Mouse (Mus musculus) right cerebral cortex, postnatal 25 days (tissue): ENCODE data around the gene Chrnd.

Experiments
- DNase-seq: peaks from one replicate; pipeline ENCODE4 v3.0.0; 2022

Gene Chrnd

DNA sequence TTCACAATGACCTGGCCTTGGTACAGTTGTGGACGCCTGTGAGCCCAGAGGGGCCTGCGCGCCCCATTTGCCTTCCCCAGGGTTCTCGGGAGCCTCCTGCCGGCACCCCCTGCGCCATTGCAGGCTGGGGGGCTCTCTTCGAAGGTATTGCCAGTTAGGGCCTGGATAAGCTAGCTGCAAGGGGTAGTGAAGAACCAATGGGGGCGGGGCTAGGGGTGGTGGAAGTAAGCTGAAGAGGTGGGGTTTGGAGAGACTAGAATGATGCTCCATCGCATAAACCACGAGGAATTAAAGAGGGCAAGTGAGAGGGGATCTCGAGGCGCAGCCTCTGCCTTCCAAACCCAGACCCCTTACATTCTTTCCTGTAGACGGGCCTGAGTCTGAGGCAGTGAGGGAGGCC lies 4.9 kb upstream of the Chrnd start:
- no peak for DNase-seq

DNA sequence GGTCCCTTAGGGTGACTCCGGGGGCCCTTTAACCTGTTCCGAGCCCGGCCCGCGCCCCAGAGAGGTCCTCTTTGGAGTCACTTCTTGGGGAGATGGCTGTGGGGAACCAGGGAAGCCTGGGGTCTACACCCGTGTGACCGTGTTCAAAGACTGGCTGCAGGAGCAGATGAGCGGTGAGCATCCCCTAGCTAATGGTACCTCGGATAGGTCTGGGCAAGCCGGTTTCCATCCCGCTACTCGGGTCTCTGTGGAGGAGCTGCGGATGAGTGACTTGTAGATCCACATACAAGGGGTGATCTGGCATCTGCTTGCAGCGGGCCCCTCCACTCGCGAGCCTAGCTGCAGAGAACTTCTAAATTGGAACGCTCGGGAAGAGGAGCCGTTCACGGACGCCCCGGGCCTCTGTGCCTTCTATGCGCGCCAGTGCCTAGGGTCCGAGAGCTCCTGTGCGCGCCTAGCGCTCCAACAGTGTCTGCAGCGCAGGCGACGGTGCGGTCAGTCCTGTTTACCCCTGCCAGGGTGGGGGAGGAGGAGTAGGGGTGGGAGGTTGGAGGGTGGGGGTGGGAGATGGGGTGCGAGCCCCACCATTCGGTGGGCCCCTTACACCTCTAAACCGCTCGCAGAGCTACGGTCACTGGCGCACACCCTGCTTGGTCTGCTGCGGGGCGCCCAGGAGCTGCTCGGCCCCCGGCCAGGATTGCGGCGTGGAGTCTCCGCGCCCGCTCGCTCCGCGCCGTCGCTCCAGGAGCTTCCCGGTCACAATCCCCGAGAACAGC lies 4.0 kb upstream of the Chrnd start:
- DNase-seq: no peak

DNA sequence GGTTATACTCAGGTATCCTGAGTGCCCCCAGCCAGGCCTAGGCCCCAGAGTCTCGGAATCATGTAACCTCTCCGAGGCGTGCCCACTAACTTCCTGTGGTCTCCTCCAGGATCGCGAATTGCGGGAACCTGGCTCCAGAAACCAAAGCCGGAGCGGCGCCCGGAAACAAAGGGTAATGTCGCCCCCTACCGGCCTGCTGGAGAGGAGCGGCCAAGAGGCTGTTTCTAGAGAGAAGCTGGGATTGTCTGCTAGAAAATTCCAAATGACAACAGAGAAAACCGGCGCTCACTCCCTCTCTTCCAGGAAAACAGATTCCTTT lies 3.4 kb upstream of the Chrnd start:
- peak; percentile 74 for DNase-seq

DNA sequence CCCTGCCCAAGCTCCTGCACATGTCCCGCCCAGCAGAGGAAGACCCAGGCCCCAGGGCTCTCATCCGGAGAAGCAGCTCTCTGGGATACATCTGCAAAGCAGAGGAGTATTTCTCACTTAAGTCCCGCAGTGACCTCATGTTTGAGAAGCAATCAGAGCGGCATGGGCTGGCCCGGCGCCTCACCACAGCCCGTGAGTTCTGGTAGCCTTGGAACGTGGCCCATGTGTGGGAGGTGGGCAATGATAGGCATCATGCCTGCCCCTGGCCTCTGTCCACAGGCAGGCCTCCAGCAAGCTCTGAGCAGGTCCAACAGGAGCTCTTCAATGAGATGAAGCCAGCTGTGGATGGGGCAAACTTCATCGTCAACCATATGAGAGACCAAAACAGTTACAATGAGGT lies 6.9 kb downstream of the Chrnd start:
- no peak for DNase-seq

DNA sequence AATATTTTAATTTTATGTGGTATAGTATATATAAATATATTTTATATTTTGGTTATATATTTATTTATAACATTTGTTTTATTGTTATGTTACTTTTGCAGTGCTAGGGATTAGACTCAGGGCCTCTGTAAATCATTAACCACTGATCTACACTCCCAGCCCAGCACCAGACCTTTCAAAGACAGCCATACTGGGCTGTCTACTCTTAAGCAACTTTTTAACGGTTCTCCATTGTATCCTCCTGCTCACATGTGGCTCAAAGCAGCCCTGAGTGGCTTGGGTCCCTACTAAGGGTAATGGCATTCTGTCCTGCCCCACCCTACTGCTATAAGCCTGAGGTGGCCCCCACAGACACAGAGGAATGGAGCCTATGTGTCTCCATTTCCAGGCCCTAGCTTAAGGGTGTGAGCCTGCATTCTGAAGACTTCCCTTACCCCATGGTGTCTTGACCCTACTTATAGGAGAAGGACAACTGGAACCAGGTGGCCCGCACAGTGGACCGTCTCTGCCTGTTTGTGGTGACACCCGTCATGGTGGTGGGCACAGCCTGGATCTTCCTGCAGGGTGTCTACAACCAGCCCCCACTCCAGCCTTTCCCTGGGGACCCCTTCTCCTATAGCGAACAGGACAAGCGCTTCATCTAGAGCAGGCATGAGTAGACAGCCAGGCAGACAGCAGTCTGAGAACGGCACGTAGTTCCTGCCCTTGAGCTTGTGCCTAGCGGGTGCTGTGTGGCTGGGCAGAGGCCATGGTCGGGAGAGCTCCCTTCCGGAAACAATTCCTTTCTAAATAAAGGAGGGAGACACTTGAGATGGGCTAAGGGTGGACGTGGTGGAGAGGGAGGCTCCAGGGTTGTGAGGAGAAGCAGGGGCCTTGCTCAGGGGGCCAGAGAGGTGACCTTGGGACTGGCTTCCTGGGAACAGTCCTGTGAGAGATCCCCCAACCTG lies 8.0 kb downstream of the Chrnd start:
- no peak for DNase-seq

DNA sequence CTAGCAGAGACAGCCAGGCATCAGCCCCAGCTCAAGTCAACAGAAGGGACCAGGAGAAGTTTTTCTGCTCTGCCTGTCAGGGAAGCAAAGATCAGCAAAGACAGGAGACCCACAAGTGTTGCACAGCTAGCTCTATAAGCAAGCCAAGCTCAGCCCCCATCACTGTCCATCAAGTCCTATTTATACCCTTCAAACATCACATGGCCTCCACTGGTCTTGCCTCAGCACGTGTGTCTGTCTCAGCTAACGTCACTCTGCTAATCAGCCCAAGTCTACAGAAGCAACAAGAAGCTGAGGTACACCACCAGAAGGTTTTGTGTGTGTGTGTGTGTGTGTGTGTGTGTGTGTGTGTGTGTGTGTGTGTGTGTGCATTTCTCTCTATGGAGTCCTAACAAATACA lies 10.4 kb downstream of the Chrnd start:
- no peak for DNase-seq

DNA sequence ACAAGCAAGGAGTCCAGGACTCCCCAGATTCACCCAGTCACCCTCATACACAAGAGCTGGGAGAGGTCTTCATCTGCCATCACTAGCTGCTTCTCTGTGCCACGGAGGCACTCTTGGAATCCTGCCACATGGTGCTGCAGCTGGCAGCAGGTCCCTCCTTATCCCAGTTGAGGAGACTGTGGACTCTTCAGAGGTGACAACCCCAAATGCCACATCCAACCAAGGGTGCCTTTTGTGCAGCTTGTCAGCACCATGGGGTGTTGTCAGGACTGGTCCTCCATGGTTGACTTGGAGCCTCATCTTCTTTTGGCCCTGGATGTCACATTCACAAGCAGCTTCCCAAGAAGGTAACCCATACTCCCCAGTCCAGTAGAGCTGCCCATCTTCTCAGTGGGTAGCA lies 11.4 kb downstream of the Chrnd start:
- no peak for DNase-seq

DNA sequence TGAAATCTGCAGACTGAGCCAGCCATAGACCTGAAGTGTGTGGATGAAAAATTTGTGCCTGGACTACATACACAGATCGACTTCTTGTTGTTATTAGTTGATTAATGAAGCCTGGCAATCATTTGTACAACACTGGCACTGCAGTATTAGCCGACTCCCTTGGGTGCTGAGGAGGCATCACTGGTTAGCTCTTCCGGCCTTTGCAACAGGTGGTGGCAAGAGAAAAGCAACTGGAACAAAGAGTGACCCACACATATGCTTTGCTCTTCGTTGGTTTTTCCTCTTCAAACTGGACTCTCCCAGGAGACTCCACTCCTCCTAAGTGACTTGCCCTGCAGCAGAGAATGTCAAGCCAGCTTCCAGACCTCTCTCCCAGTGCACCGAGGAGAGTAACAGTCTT lies 13.4 kb downstream of the Chrnd start:
- DNase-seq: no peak

DNA sequence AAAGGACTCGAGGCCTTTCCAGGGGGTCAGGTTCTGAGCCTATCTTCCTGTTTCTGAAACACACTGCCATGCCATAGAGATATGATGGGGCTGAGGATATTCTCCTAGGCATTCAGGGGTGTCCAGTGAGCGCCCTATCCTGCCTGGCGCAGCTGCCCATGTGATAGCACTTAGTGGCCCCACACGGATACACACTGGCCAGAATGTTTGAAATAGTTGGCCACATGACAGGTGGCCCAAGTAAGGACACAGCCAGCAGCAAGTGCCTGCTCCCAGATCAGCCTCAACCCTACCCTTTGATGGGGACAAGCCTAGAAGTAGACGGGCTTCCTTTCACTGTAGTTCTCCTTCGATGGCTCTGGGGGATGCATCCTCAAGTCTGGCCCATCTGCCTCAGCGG lies 14.1 kb downstream of the Chrnd start, which contains the start of gene Chrng:
Chrng (plus strand) TSS at position 193 of the 400 bp plus-strand sequence.
- DNase-seq: no peak

DNA sequence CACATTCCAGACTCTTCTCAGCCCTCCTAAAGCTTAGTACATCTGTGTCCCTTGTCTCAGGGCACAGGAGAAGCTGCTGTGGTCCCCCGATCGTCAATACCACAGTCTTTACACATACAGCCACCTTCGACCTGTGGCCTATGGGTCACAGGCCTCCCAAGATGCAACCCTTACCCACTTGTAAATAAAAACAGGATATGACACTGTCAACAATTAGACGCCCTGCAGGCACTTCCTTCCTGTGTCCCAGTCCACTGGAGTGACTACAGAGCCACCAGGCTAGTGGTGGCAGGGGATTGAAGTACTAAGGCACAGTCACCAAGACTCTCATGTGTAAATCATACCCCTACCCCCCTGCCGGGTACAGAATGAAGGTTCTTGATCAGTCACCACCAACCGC lies 14.6 kb downstream of the Chrnd start:
- no peak for DNase-seq

DNA sequence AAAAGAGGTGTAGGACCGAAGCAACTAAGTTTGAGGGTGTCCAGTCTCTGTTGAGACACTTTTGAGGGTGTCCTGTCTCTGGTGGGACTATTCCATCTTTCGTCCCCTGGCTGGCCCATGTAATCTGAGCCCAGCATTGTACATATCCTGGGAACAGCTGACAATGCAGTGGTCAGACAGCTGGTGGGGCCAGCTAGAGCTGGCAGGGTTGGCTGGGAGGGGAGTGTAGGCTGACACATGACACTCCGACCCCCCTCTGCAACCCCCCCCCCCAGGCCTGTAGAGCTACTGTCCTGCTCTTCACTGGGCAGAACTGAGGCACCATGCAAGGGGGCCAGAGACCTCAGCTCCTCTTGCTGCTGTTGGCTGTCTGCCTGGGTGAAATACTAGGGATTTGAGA lies 15.1 kb downstream of the Chrnd start:
- no peak for DNase-seq

DNA sequence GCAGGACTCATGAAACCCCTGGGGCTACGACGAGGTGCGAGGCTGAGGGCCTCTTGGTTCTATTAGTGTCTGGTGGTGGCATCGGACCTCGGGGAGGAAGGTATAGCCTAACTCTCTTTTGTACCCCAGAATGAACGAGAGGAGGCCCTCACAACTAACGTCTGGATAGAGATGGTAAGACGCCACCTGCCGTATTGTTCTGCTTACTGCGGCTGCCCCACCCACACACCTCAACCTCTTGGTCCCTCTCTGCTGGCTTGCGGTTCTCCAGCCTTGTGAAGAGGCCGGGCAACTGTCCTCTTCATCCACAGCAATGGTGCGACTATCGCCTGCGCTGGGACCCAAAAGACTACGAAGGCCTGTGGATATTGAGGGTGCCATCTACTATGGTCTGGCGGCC lies 15.9 kb downstream of the Chrnd start:
- DNase-seq: no peak

DNA sequence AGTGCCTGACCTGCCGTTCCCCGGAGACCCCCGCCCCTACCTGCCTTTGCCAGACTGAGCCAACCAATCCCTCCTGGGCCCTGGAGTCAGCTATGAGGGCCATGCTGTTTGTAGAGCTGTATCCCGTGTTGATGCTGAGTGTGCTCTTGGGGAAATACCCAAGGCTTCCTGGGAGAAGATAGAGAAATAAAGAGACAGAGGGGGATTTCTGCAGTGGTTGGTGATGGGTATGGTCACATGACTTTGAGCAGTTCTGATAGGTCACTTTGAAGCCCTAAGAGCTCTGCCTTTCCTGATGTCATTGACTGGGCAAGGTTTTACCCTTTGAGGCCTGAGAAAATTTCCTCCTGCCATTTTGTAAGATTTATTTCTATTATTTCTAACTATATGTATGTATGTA lies 21.0 kb downstream of the Chrnd start:
- DNase-seq: no peak

DNA sequence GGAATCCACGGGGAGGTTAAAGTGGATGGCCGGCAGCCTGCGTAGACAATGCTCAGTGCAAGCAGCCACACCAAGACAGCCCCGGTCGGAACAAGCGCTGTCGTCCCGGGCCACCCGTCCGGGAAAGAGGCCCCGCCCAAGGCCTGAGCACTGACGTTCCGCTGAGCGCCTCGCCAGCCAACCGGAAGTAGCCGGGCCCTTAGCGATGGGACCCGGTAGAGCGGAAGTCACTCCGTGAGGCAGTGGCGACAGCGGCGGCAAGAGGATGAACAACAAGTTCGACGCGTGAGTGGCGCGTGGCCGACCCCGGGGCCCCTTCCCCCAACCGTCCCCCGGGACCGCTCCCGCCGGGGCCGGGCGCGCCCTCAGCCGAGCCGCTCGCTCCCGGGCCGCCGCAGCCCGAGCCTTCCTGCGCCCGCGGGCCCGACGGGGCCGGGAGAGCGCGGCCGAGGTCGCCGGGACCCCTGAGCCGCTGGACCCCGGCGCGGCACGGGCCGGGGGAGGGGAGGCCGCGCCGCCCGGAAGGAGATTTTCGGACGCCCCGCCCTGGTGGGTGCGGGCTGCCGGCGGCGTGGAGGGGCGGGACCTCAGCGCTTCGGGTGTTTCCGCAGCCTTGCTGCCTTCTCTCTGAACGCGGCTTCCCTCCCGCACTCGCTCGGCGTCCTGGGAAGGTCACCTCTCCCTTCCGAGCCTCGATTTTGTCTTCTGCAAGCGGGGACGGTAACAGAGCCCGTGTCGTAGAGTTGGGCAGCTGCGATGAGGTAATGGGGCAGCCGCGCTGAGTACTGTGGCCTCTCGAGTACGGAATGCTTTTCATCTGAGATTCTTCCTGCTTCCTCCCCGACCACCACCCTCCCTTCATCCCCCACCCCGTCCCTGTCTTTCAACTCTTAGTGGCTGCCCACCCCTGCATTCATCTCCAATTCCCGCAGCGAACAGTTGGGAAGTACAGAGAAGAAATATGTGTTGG lies 23.6 kb downstream of the Chrnd start, which contains the start of gene Eif4e2:
Eif4e2 (plus strand) TSS at position 180 of the 970 bp plus-strand sequence.
- peak; percentile 92 for DNase-seq

DNA sequence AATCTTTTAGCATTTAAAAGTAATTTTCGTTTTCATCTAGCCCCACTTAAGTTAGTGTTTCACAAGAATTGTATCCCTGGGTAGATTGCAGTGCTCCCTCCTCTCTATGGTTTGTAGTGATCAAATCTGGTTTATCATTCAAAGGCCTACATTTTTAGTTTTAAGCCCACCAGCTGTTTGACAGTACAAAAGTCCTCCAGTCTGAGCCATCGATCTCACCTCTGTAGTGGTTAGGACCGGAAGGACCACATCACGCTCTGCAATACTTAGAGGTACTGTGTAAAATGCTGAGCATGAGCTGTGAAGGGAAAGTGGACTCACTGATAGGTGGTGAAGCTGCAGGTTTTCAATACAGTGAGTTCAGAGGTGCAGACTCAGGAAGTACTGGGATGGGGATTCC lies 24.3 kb downstream of the Chrnd start:
- no peak for DNase-seq

DNA sequence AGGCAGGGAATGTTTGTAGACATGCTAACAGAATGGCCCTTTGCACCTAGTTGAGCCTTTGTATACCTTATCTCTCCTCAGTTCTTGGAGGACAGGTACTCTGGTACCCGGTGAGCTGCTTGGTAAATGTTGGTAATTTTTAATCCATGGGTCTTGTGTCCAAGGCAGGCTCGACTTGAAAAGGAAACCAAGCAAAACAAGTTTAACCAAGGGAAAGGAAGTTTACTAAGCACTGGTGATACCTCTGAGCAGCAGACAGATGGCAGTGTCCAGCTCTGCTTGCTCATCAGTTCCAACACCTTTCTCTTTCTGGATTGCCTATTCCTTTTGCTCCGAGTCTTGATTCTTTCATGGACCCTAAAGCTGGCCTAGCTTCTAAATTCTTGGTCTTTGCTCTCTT lies 27.5 kb downstream of the Chrnd start:
- DNase-seq: no peak

DNA sequence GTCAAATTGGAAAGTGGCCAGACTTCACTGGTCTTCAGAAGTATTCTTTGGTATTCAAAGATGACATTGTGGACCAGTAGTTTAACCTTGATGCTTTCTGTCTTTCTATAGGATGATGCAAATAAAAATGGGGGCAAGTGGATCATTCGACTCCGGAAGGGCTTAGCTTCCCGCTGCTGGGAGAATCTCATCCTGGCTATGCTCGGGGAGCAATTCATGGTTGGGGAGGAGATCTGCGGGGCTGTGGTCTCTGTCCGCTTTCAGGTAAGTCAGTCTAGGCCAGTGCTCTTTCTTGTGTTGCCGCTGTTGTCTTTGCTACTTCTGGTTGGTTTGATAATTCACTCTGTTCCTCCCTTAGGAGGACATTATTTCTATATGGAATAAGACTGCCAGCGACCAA lies 35.3 kb downstream of the Chrnd start:
- no peak for DNase-seq

DNA sequence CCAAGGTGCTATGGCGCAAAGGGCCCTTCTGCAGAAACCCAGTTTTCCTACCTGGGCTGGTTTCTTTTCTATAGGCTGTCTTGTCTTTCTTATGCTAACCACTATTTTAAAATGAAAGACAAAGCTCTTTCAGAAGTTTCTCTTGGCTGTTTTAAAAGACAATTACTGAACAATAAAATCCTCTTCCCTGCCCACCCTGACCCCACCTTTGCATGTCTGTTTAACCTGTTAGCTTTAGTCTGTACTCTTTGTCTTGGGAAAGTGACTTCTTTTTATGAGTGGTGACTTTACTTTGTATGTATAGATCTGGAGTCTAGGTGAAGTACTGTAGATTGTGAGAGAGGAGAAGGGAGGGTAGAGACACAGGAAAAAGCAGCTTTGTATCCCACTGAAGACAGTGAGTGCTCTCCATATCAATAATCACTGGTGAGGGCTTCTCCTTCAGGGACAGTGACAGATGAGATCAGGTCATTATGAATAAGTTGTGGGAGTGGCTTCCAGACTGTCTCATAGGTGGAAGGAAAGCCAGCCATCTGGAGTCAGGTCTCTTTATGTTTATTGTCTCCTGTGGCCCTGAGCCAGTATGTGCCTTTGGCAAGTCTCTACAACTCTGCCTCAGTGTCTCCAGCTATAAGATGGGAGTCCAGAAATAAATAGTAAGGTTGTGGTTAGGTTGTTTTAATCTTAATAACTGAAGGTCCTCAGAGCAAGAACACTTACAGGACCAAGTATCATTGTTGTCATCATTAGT lies 36.2 kb downstream of the Chrnd start:
- DNase-seq: no peak

DNA sequence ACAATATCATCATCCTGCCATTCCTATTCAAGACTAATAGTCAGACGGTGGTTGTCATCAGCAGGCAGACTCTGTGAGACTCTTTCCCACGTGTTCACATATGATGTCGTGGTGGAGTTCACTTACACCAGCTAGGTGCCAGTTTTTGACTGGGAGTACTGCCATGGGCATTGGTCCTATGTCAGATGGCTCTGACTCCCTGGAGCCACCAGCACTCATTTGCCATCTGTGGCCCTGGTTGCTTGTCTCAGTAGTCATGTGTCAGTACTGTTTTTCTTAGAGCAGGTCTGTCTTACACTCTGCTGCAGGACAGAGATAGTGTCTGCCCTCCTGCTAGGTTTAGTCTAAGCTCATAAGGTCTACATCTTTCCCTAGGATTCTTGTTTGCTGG lies 36.7 kb downstream of the Chrnd start:
- DNase-seq: no peak

DNA sequence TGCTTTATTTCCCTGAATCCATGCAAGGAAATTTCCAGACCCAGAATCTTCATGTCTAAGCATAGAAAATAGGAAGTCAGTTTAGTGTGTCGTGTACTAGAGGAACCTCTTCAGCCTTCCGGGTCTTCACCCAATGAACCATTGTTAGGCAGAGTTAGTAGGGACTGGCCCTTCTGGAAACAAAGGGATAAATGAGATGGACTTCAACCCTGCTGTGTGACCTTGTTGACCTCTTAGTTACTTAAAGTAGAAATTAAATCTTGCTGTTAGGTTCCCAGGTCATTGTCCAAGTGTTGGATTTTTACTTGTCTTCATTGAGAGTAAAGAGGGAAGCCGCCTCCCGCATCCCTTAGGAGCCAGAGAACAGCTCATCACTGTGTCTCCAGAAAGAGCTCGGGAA lies 40.2 kb downstream of the Chrnd start:
- no peak for DNase-seq

DNA sequence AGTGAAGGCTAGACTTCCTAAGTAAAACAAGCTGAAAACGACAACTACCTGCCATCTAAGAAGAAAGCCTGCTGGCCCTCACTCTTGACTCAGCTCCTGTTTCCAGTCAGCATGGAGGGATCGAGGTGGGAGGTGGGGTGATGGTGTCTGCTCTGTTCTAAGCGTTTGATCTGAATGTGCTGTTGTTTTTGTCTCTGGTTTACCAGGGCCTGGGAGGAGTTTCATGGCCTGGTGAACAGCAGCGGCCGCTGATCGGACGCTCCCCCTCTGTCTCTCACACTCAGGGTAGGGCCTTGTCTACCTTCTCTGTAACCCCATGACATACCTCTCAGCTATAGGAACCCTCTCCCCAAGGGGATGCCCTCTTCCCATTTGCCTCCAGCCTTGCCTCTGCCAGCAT lies 41.8 kb downstream of the Chrnd start:
- no peak for DNase-seq

DNA sequence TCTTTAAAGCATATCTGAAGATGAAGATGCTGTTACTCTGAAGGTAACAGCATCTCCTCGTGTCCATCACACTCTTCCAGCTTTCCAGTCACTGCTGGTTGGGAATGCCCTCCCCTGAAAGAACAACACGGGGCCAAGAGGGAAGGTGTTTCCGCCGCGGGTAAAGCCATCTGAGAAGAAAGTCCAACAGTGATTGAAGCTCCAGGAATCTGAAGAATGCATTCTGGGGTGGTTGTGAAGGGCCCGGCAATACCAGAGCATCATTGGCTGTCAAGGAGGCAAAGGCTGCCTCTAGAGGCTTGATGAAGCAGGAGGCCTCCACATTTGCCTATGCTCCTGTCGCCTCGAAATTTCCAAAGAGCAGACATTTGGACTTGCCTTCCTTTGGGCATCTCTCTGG lies 48.6 kb downstream of the Chrnd start:
- no peak for DNase-seq
